ENCODE assay signal across 21 mouse cellular contexts in the genomic region with DNA sequence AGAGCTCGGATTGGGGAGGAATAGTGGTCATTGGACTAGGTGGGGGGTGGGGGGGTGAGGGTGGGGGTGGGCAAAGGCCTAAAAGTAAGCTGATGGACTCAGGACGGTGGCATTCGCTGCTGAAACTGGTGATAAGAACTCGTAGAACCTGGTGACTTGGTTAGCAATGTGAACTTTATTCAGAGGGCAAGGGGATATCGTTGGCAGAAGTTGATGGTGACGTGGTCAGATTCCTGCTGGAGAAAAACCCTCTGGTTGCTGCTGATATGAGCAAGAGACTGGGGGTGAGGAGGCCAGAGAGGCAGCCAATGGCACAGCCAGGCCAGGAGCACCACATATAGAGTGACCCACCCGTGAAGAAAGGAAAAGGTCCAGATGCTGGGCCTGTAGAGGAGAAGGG. TPM values are rescaled to one million over a fixed set of nuclear protein-coding genes. Genes with fewer than 3 reads are reported as not detected.
"Had no signal": no experiment of that assay in that cellular context is flagged by ENCODE, and none has a peak within 500 bp of the region (broad histone marks: within the 10 kb centered on the region; RNA-seq: fewer than 3 reads in every experiment).

No protein-coding gene starts in this region.

- H3K4me1 ChIP-seq: liver, embryonic 13.5 days had no signal

- H3K9ac ChIP-seq: kidney, embryonic 15.5 days; limb, embryonic 12.5 days; liver, embryonic 13.5 days; lung, embryonic 14.5 days had no signal

- H3K4me2 ChIP-seq: kidney, embryonic 15.5 days; limb, embryonic 12.5 days; liver, embryonic 13.5 days; lung, embryonic 14.5 days; midbrain, embryonic 11.5 days had no signal

- H3K9me3 ChIP-seq: kidney, embryonic 15.5 days; limb, embryonic 12.5 days; liver, embryonic 13.5 days had no signal

- H3K27ac ChIP-seq: kidney, embryonic 15.5 days; left cerebral cortex, adult 2 months; limb, embryonic 12.5 days; liver, embryonic 13.5 days; macrophage had no signal

- H3K4me3 ChIP-seq: kidney, embryonic 15.5 days; left cerebral cortex, adult 2 months; limb, embryonic 12.5 days; liver, embryonic 13.5 days had no signal

- DNase-seq: kidney, adult 11 months; kidney, adult 8-10 months; kidney, postnatal 10 days; kidney, postnatal 36 days; layer of hippocampus, postnatal 36 days; liver; liver, embryonic 13.5 days; lung, embryonic 14.5 days; midbrain, embryonic 14.5 days; right cerebral cortex, adult 18-20 months; right cerebral cortex, postnatal 14 days; right cerebral cortex, postnatal 4 days; spleen, adult 18-20 months; thymus, postnatal 25 days had no signal

- H3K36me3 ChIP-seq: kidney, embryonic 15.5 days; limb, embryonic 12.5 days; liver, embryonic 13.5 days had no signal

- ATAC-seq: lung, postnatal 0 days had no signal

RNA-seq across cellular contexts. Expression of gene Mfsd2a, which starts 20.2 kb away (rescaled TPM):
- total RNA-seq: megakaryocyte-erythroid progenitor cell, adult 5-6 weeks had no signal
- polyA plus RNA-seq: macrophage had no signal
